Mouse (Mus musculus) left cerebral cortex, adult 2 months (tissue): Measurements from ENCODE around the gene Itgb2. TPM values are rescaled to one million over a fixed set of nuclear protein-coding genes. Genes with fewer than 3 reads are reported as not detected.

Experiments
- DNase-seq, 2 experiments: peaks; one replicate each; pipeline ENCODE4 v3.0.0; 2021 to 2022; ENCODE audit warnings: low spot score in 2 of 2, mixed read lengths in 1 of 2; ENCODE audit errors: extremely low spot score in 1 of 2
- H3K27ac ChIP-seq: fragments of 200-600 bp; 2 replicates; pipeline ENCODE4 v1.8.1; 2022
- H3K4me3 ChIP-seq: fragments of 200-600 bp; 2 replicates; pipeline ENCODE4 v1.8.1; 2022
- CTCF ChIP-seq: fragments of 200-600 bp; IDR thresholded peaks from 2 replicates; pipeline ENCODE4 v1.8.1; 2022; ENCODE audit warnings: antibody characterized with exemption, mild to moderate bottlenecking, moderate library complexity
- intact Hi-C: fragments of 180-260 bp; cut with DNase I; formaldehyde crosslinking; loops from one replicate; pipeline ENCODE4 v1.15.1; 2025
- total RNA-seq, 2 experiments: library from RNA; stranded (reverse); gene quantifications; 2 replicates each; pipeline ENCODE4 v1.2.3; 2021

Itgb2 gene
- total RNA-seq, 2 experiments from 2014 or later: 3.0 to 3.5 TPM

DNA sequence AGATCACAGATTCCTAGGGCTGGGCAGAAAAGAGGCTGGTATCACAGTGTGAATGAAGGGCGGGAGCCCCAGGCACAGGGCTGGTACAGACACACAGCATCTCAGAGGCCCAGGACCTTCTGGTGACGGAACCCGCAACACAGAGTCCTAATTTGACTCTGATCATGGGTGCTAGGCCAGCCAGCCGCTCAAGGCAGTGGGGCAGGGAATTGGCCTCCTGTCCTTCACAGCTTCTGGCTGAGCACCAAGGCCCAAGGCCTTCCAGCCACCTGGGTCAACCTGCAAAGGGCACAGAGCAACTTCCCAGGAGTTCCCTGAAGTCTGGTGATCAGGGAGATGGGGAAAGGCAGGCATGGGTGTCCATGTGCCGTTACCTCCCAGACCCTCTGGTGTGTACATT lies 12.3 kb upstream of the Itgb2 start:
- no peak for TF ChIP-seq CTCF
- H3K4me3 ChIP-seq: no peak overlapping the region
- intact Hi-C loops: loop anchor here (1.0 to 5.0 kb wide), 4 partner anchors 48 to 360 kb away; partner anchors contain the start of genes Pttg1ip and Ube2g2
- H3K27ac ChIP-seq: no peak overlapping the region
- no peak for DNase-seq

DNA sequence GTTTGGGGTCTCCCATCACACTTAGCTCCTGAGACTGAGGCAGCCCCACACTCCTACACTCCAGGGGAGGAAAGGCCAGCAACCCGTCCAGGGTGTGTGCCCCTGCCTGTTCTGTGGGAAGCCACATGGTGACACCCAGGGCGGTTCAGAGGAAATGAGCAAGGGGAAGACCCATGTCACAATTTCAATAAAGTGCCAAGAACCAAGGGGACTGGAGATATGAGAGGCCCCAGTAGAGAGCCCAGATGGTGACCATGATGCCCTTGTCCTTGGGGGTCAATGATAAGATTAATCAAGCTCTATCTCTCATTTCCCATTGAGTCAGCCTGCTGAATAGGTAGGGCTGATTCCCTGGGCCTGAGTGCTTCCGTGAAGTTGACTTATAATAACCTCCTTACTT lies 10.9 kb upstream of the Itgb2 start:
- Histone ChIP-seq H3K4me3 (no peak overlapping the region), H3K27ac (no peak overlapping the region)
- intact Hi-C loops: loop anchor here (5.0 kb wide), 3 partner anchors 63 to 358 kb away; partner anchors contain the start of genes Pttg1ip and Ube2g2
- DNase-seq: no peak
- no peak for TF ChIP-seq CTCF

DNA sequence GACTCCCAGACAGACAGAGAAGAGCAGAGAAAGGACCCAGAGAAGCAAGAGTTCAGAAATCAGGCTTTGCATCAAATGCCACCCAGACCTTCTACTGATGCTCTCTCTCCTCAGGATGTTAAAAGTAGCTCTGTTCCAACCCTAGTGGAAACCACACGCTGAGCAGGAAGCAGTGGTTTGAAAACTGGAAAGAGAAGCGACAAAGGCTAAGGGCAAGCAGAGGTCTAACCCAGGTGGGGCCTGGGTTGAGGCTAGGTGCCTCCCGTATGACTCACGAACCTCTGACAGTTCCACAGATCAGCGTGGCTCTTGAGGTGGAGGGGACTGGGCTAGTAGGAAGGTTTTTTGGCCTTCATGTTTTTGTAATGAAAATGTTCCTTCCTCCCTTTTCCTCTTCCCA lies 9.6 kb upstream of the Itgb2 start:
- no peak for DNase-seq
- intact Hi-C loops: loop anchor here (5.0 kb wide), 1 partner anchor 37 kb away; no protein-coding TSS in a partner anchor
- no peak overlapping the region for H3K4me3 ChIP-seq
- no peak overlapping the region for H3K27ac ChIP-seq
- no peak for TF ChIP-seq CTCF

DNA sequence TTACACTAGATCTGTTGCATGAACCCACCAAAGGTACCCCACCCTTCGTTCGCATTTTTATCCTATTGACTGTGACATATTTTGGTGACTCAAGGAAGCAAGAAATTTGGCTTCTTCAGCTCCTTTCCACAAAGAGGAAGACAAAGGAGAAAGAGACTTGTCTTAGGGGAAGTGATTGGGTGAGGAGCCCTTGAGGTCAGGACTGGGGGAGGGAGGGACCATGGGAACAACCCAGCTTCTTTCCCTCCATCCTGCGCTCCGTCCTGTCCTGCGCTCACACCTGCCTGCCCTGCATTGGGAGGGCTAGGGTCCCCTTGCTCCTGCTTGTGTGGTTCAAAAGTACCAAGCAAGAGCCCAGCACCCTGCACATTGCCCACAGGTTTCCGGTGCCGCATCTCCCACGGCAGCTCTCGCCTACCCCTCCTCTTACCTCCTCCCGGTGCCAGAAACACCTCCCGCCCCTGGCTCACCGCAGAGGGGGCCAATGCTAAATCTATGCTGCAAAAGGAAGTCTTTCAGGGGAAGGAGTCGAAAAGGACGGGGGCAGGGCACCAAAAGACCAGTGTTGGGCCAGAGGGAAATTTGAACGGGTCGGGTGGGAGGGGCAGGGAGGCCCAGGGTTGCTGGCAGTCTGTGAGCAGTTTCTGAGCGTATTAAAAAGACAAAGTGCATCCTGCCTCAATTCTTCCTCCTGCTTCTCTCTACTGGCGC lies 7.9 kb upstream of the Itgb2 start:
- Histone ChIP-seq H3K27ac (no peak overlapping the region), H3K4me3 (peak overlapping the region; percentile 27)
- TF ChIP-seq CTCF: no peak
- intact Hi-C loops: loop anchor here (5.0 kb wide), 1 partner anchor 35 kb away; no protein-coding TSS in a partner anchor
- no peak for DNase-seq

- H3K4me3 ChIP-seq: peak overlapping the region; percentile 27
- H3K27ac ChIP-seq: no peak overlapping the region
Measured at GRCm38 (mm10) chr10:77522746-77523145, 7.3 kb upstream of the Itgb2 start.

DNA sequence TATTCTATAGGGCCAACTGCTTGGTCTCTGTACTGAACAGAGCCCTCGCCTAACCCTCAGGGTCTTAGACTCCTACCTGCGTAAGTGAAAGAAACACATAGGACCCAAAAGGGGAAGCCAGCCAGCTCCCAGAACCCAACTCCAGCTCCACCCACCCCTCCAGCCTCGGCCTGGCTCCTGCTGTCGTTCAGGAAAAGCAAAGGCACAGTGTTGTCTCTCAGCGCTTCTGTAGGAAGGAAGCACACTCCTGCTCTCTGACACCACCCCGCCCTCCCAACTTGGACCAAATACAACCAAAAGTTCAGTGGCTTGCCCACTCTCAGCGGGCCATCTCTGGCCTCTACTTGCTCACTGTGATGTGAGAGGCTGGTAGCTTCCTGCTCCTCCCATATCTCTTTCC lies 6.7 kb upstream of the Itgb2 start:
- H3K27ac ChIP-seq: no peak overlapping the region
- H3K4me3 ChIP-seq: no peak overlapping the region
- TF ChIP-seq CTCF: no peak
- intact Hi-C loops: loop anchor here (5.0 kb wide), 1 partner anchor 34 kb away; no protein-coding TSS in a partner anchor
- no peak for DNase-seq

More at GRCm38 (mm10) chr10:77522746-77523145, 7.3 kb upstream of the Itgb2 start:
- intact Hi-C loops: loop anchor here (5.0 kb wide), 1 partner anchor 35 kb away; no protein-coding TSS in a partner anchor
- DNase-seq: no peak
- TF ChIP-seq CTCF: no peak

- no peak overlapping the region for H3K27ac ChIP-seq
- no peak for DNase-seq
- intact Hi-C loops: no loop called here
- no peak for TF ChIP-seq CTCF
- H3K4me3 ChIP-seq: no peak overlapping the region
Measured at GRCm38 (mm10) chr10:77526488-77526887, 3.6 kb upstream of the Itgb2 start.

DNA sequence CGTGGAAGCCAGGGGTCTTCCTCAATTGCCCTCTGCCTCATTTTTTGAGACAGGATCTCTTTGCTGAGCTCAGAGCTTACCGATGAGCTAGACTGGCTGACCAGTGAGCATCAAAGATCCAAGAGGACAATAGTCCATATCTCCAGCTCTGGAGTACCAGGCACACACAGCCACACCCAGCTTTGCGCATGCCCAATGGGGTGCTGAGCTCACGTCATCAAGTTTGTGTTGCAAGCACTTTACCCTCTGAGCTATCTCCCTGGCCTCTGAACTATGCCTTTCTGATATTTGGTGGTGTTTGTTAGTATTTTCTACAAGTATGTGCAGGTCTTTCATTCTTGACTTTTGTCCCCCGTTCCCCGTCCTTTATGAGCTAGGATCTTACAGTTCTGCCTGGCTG lies 1.4 kb upstream of the Itgb2 start:
- Histone ChIP-seq H3K27ac (no peak overlapping the region), H3K4me3 (no peak overlapping the region)
- intact Hi-C loops: no loop called here
- no peak for TF ChIP-seq CTCF
- no peak for DNase-seq

DNA sequence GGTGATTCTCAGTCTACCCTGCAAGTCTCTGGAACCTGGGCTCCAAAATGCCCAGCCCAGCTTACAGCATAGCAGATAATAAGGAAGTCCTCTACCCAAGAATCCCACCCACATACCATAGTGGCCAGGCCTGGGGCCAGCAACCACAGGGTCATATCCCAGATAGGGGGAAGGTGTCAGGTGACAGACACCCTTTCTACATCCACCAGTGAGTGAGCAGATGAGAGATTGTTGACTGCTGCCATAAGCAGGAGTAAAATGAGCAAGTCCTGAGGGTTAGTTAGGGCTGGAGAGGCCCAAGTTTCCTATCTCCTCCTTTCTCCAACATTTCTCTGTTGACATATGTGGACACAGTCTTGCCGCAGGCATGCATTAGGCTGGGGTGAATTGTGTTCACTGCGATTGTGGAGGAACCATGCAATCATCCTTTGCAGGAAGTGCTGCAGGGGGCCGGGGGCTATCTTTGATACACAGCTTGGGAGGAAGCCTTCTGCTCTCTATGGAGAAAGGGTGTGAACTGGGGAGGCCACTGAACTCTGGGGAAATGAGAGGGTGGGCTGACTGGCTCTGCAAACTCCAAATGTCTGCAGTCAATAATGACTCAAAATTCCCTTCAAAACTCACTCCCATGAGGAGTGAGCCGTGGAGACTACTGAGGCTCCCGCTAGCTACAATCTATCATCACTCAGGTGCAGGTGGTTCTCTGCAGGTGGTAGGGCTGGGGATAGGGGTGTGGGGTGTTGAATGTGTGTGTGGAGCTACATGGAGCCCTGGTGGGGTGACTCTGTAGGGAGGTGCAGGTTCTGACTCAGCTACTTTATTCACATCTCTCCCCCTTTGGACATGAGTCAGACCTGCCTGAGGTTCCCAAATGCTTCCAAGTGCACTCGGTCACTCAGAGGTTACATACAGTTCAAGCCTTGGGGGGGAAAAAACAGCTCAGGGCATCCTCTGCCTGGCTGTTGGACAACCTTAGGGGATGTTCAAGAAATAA lies 1.3 kb downstream of the Itgb2 start:
- no peak for DNase-seq
- no peak overlapping the region for H3K27ac ChIP-seq
- no peak overlapping the region for H3K4me3 ChIP-seq
- no peak for TF ChIP-seq CTCF
- intact Hi-C loops: no loop called here

DNA sequence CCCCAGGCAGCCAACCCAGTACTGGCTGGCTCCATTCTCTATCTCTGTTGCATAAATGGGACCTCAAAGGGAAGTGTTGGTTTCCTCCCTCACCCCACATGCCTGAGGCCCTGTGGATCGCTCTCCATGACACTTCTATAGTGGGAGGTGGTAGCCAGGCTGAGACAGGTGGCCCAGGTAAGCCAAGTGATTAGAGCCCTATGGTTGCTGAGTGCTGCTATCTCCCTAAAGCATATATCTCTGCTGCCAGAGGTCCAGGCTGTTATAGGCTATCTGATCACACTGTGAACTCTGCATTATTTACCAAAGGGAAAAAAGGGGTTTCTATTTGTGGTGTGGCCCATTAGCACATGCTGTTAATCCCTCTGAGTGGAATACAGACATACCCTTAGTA lies 2.0 kb downstream of the Itgb2 start:
- DNase-seq: no peak

DNA sequence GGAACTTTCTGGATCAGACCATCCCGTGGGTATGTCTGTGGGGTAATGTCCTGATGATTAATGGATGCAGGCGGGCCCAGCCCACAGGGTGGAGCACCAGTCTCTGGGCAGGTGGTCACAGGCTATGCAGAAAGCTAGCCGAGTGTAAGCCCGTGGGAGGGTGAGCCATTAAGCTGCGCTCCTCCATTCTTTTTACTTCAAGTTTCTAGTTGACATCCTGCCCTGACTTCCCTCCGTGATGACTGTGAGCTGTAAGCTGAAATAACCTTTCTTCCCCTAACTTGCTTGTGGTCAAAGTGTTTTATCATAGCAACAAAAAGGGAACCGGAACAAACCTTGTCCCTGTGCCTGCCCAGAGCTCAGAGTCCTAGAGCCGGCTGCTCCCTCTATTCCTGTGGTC lies 6.7 kb downstream of the Itgb2 start:
- no peak overlapping the region for H3K27ac ChIP-seq
- DNase-seq: no peak
- intact Hi-C loops: no loop called here
- H3K4me3 ChIP-seq: no peak overlapping the region
- TF ChIP-seq CTCF: no peak

More for the DNA sequence above, 2.0 kb downstream of the Itgb2 start:
- no peak overlapping the region for H3K4me3 ChIP-seq
- no peak for TF ChIP-seq CTCF
- intact Hi-C loops: no loop called here
- H3K27ac ChIP-seq: no peak overlapping the region
